Mouse (Mus musculus): ENCODE results near the gene Tsacc. TPM values are rescaled to one million over a fixed set of nuclear protein-coding genes. Genes with fewer than 3 reads are reported as not detected.
"Not testable (repeated sequence)": the region's sequence is repeated elsewhere in the genome, so short reads cannot be mapped to it uniquely, and the experiment has no call there.

Gene Tsacc
- polyA plus RNA-seq, 1 experiment from 2014 or later = 9.1 TPM

- ATAC-seq (ENCODE audit: insufficient read depth) (peak; percentile 26; the same call in 1 of the 2 replicates), DNase-seq (no peak)
- peak overlapping the region; percentile 68 for H3K9ac ChIP-seq
- H3K4me2 ChIP-seq = peak overlapping the region; percentile 85
- H3K27ac ChIP-seq (ENCODE audit: low read depth) = peak overlapping the region; percentile 96
- peaks cover 30% of the 10 kb centered on the region for H3K36me3 ChIP-seq (ENCODE audit: insufficient read depth)
- no peaks in the 10 kb centered on the region for H3K9me3 ChIP-seq (ENCODE audit: low read depth, low read length)
- no peaks in the 10 kb centered on the region for H3K27me3 ChIP-seq (ENCODE audit: insufficient read depth, low read length)
- H3K4me3 ChIP-seq (ENCODE audit: low read depth, low read length) = peak overlapping the region; percentile 68
- no peak for TF ChIP-seq CTCF (IDR thresholded peaks at IDR 0.05; ENCODE audit: low read depth)
- peaks cover 5% of the 10 kb centered on the region for H3K4me1 ChIP-seq (ENCODE audit: insufficient read depth)
- WGBS = 2% methylated on average over 12 of the region's 12 CpGs
Observed at GRCm38 (mm10) chr3:88296110-88296560, 664 bp downstream of the Tsacc start.

GRCm38 (mm10) chr3:88295272-88295671 is 1.5 kb downstream of the Tsacc start:
- H3K27me3 ChIP-seq (ENCODE audit: insufficient read depth, low read length); H3K4me1 ChIP-seq (ENCODE audit: insufficient read depth); ATAC-seq (ENCODE audit: insufficient read depth); DNase-seq; H3K27ac ChIP-seq (ENCODE audit: low read depth); H3K9me3 ChIP-seq (ENCODE audit: low read depth, low read length): not testable (repeated sequence)
- Histone ChIP-seq H3K36me3 (ENCODE audit: insufficient read depth) (peaks cover 21% of the 10 kb centered on the region), H3K4me2 (peak overlapping the region; percentile 85), H3K9ac (peak overlapping the region; percentile 68; the same call in 1 of the 2 replicates), H3K4me3 (ENCODE audit: low read depth, low read length) (peak overlapping the region; percentile 68)
- 49% methylated on average over 1 of the region's 1 CpGs for WGBS

- Histone ChIP-seq H3K4me3 (ENCODE audit: low read depth, low read length) (no peak overlapping the region), H3K36me3 (ENCODE audit: insufficient read depth) (0 out of 2 replicates have a peak, but pooled peaks cover 2% of the 10 kb centered on the region), H3K9ac (no peak overlapping the region), H3K27ac (ENCODE audit: low read depth) (no peak overlapping the region), H3K4me2 (no peak overlapping the region), H3K9me3 (ENCODE audit: low read depth, low read length) (no peaks in the 10 kb centered on the region), H3K27me3 (ENCODE audit: insufficient read depth, low read length) (no peaks in the 10 kb centered on the region), H3K4me1 (ENCODE audit: insufficient read depth) (no peaks in the 10 kb centered on the region)
- DNase-seq (peak; percentile 42), ATAC-seq (ENCODE audit: insufficient read depth) (no peak)
- 52% methylated on average over 4 of the region's 4 CpGs for WGBS
- TF ChIP-seq CTCF (IDR thresholded peaks at IDR 0.05; ENCODE audit: low read depth) = peak; percentile 54
Observed at GRCm38 (mm10) chr3:88291970-88292369, 4.8 kb downstream of the Tsacc start.

GRCm38 (mm10) chr3:88288133-88288713 is 8.6 kb downstream of the Tsacc start:
- not testable (repeated sequence) for DNase-seq; H3K4me3 ChIP-seq (ENCODE audit: low read depth, low read length); H3K9ac ChIP-seq; H3K27ac ChIP-seq (ENCODE audit: low read depth); ATAC-seq (ENCODE audit: insufficient read depth); H3K36me3 ChIP-seq (ENCODE audit: insufficient read depth); H3K4me1 ChIP-seq (ENCODE audit: insufficient read depth); H3K4me2 ChIP-seq; H3K9me3 ChIP-seq (ENCODE audit: low read depth, low read length); H3K27me3 ChIP-seq (ENCODE audit: insufficient read depth, low read length)
- WGBS = 81% methylated on average over 8 of the region's 10 CpGs

- Histone ChIP-seq H3K4me1 (ENCODE audit: insufficient read depth) (no peaks in the 10 kb centered on the region), H3K4me3 (ENCODE audit: low read depth, low read length) (no peak within 1 kb of the TSS), H3K9me3 (ENCODE audit: low read depth, low read length) (no peaks in the 10 kb centered on the region), H3K27ac (ENCODE audit: low read depth) (no peak within 1 kb of the TSS), H3K9ac (no peak within 1 kb of the TSS), H3K27me3 (ENCODE audit: insufficient read depth, low read length) (no peaks in the 10 kb centered on the region), H3K36me3 (ENCODE audit: insufficient read depth) (no peaks in the 10 kb centered on the region), H3K4me2 (no peak within 1 kb of the TSS)
- no peak for TF ChIP-seq CTCF (IDR thresholded peaks at IDR 0.05; ENCODE audit: low read depth)
- no peak for DNase-seq
- no peak for ATAC-seq (ENCODE audit: insufficient read depth)
- over 99% methylated on average over 4 of the region's 4 CpGs for WGBS
Observed at GRCm38 (mm10) chr3:88287110-88287509, 9.7 kb downstream of the Tsacc start, which contains the start of gene Gm38392. Gm38392 (minus strand) TSS chr3:88287210.

- not testable (repeated sequence) for DNase-seq; H3K4me2 ChIP-seq; ATAC-seq (ENCODE audit: insufficient read depth); H3K27ac ChIP-seq (ENCODE audit: low read depth); H3K9ac ChIP-seq; H3K36me3 ChIP-seq (ENCODE audit: insufficient read depth); H3K27me3 ChIP-seq (ENCODE audit: insufficient read depth, low read length); H3K9me3 ChIP-seq (ENCODE audit: low read depth, low read length); H3K4me1 ChIP-seq (ENCODE audit: insufficient read depth); H3K4me3 ChIP-seq (ENCODE audit: low read depth, low read length)
- WGBS = no CpG with 5 or more reads among the region's 2 CpGs
Observed at GRCm38 (mm10) chr3:88285565-88285895, 11.3 kb downstream of the Tsacc start.

- not testable (repeated sequence) for H3K4me1 ChIP-seq (ENCODE audit: insufficient read depth); H3K36me3 ChIP-seq (ENCODE audit: insufficient read depth); H3K4me2 ChIP-seq; H3K27me3 ChIP-seq (ENCODE audit: insufficient read depth, low read length); H3K9ac ChIP-seq; H3K4me3 ChIP-seq (ENCODE audit: low read depth, low read length); DNase-seq; H3K27ac ChIP-seq (ENCODE audit: low read depth); H3K9me3 ChIP-seq (ENCODE audit: low read depth, low read length); ATAC-seq (ENCODE audit: insufficient read depth)
- 91% methylated on average over 14 of the region's 14 CpGs for WGBS
Observed at GRCm38 (mm10) chr3:88284815-88285564, 11.8 kb downstream of the Tsacc start.

- H3K27ac ChIP-seq (ENCODE audit: low read depth); H3K4me2 ChIP-seq; H3K9ac ChIP-seq; H3K27me3 ChIP-seq (ENCODE audit: insufficient read depth, low read length); ATAC-seq (ENCODE audit: insufficient read depth); H3K36me3 ChIP-seq (ENCODE audit: insufficient read depth); H3K4me3 ChIP-seq (ENCODE audit: low read depth, low read length); H3K9me3 ChIP-seq (ENCODE audit: low read depth, low read length); H3K4me1 ChIP-seq (ENCODE audit: insufficient read depth): not testable (repeated sequence)
- peak; percentile 10 for DNase-seq
- 67% methylated on average over 11 of the region's 11 CpGs for WGBS
Observed at GRCm38 (mm10) chr3:88281141-88281916, 15.5 kb downstream of the Tsacc start.

Data from lung, embryonic 14.5 days (tissue).